Mouse (Mus musculus) c-Kit-negative CD71-positive TER-119-positive erythroid progenitor cells, embryonic 14.5 days (primary cell): ENCODE results near the gene Ephb3.

Source experiments
- DNase-seq: peaks from one replicate; pipeline ENCODE4 v3.0.0-alpha.2; 2013; ENCODE audit warnings: low read depth, low spot score

The Ephb3 gene

DNA sequence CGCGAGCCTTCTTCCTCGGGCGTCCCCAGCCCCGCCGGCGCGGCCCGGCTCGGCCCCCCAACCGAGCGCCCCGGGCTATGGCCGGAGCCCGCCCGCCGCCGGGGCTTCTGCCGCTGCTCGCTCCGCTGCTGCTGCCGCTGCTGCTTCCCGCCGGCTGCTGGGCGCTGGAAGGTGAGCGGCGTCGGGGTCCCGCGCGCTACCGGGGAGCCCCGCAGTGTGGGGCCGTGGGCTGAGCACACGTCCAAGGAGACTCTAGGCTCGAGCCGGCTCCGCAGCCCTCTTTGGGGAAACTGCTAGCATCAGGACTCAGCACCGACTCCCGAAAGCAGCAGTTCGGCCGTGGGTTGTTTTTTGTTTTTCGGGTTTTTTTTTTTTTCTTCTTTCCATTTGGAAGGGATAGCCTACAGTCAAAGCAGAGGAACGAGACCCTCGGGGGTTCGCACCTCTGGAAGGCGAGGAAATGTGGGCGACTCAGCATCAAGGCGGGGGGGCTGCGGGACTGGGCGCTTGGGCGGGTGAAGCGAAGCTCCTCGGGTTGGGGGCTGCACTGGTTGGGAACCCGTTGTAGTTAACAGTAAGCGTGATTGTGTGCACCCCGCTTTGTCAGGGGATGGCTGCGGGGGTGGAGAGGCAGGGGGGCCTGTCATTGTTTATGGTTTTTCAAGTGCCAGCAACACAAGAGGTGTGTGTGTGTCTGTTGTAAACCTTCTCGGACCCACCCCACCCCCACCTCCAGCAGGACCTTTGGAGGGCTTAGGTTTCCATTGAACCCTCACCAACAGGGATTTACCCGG is 735 bp downstream of the Ephb3 start:
- no peak for DNase-seq

GRCm38 (mm10) chr16:21208001-21208565 is 3.5 kb downstream of the Ephb3 start:
- no peak for DNase-seq

DNA sequence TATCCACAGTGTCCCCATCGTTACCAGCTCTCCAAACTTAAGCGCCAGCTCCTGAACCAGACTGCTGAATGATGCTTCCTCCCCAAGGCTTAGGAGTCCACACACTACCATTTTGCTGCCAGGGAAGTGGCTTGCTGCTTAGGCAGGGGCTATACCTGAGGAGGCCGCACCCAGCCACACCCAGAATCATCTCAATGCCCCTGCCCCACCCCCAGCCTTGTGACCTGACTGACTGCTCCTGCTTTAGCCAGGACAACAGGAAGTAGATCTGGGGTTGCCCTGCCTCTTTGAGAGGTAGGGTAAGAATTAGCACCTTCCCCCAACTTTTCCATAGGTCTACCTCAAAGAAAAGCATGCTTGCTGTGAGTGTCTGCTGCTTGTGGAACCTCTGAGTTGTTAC is 4.7 kb downstream of the Ephb3 start:
- DNase-seq, result no peak

DNA sequence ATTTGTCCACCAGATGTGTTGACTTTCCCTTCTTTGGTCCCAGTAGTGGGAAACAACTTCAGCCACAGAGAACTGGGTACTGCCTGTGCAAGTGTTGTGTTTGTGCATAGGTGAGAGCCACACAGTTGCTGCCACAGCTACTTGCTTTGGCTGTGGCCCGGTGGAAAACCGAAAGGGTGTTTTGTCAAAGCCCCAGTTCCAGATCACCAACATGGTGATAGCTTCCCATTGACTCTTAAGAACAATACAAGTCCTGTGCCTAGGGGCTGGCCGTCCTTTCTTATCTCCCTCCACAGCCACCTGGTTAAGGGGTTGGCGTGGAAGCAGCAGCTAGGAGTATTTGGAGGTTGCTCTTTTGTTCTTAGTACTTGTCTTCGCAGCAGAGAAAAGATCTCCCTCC is 5.6 kb downstream of the Ephb3 start:
- no peak for DNase-seq

- no peak for DNase-seq
These were observed 6.2 kb downstream of the Ephb3 start for GRCm38 (mm10) chr16:21210667-21211338.

DNA sequence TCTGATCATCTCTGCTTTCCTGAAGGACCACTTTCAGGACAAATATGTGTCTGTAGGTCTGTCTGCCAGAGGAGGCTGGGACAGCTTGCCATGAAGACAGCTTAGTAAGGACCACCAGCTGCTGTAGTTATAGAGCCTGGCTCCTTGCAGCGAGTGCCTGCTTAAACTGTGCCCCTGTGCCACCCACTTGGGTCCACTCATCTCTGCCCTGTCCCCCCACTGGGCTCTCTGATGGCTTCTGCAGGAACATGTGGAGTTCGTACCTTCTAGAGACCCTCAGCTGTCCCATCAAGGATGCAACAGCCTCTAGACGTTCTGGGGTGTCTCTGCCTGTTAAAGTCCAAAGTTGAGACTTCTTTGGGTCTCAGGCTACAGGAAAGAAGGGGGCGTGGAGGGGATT is 6.9 kb downstream of the Ephb3 start:
- no peak for DNase-seq

DNA sequence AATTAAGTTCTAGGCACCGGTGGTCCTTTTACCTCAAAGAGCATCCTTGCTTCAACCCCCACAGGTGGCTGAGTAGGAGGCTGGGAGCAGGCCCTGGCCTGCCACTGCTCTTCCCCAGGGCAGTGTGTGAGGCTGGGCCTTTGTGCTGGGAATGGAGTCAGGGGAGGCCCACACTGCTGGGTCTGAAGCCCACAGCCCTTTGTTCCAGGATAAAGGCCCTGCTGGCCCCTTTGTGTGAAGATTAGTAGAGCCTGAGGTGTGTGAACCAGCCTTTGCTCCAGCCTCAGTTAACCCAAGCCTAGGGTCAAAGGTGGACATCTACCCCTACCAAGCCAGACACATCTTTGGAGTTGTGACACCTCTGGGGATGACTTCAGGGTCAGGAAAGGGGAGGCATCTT is 7.8 kb downstream of the Ephb3 start:
- DNase-seq, result no peak

GRCm38 (mm10) chr16:21213939-21214338 is 9.4 kb downstream of the Ephb3 start:
- no peak for DNase-seq

GRCm38 (mm10) chr16:21214803-21215202 is 10.2 kb downstream of the Ephb3 start:
- DNase-seq, result no peak

- no peak for DNase-seq
These were observed 11.5 kb downstream of the Ephb3 start for GRCm38 (mm10) chr16:21216047-21216446.

DNA sequence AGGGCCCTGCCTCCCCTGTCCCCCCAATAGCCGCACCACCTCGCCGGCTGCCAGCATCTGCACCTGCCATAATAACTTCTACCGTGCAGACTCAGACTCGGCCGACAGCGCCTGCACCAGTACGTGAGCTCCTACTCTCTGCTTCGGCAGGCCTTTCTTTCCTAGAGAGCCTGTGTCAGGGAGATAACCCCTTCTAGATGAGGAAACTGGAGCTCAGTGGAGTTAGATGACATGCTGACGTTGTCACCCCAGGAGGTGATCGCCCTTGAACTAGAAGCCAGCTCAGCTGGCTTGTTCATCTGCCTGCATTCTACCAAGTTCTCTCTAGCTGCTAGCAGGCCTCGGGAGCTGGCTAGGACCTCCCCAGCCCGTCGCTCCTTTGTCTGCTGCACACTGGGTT is 12.7 kb downstream of the Ephb3 start:
- no peak for DNase-seq

GRCm38 (mm10) chr16:21219656-21220055 is 15.1 kb downstream of the Ephb3 start:
- DNase-seq, result no peak

DNA sequence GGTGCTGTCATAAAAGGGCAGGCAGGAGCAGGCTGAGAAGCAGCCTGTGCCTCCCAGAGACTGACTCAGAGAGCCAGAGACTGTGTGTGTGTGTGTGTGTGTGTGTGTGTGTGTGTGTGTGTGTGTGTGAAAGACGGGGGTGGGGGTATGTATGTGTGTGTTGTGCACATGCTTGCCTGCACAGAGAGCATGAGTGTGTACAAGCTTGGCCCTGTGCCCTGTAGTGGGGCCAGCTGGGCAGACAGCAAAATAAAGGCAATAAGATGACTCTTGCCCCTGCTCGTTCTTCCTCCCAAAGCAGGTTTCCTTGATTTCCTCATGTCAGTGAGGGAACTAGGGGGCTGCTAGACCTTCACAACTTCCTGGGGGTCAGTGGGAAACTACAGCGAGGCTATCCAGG is 18.5 kb downstream of the Ephb3 start:
- no peak for DNase-seq

GRCm38 (mm10) chr16:21224648-21225240 is 20.2 kb downstream of the Ephb3 start:
- DNase-seq, result no peak

DNA sequence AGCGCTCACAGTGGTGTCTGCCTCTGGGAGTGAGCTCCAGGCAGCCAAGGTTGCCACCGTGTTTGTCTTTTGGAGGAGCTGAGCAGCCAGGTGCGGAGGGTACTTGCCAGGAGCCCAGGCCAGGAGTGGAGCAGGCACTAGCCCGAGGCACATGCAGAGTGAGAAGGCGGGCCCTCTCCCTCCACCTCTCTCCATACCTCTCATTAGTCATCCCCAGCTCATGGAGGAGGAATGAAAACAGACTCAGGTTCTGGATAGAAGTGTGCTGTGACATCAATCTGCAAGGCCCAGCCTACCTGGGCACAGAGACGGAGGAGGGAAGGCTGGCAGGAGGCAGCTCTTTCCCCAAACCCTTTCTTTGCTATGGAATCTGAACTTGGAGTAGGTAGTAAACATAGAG is 22.1 kb downstream of the Ephb3 start:
- DNase-seq, result no peak

DNA sequence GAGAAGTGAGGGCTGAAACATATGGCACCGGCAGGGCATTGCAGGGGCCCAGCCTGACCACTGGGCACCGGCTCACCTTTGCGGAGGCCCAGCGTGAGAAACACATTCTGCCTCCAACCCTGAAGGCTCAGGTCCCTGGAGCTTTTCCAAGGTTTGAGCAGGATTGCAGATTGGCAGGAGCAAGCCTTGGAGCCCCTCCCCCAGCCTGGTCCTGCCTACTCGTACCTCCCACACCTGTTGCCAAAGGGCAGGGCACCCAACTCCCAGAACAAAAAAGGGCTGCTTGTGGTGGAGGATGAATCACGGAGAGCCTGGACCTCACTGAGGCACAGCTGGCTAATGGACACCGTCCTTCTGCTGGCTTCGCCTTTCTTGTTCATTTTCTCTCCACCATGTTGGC is 30.6 kb downstream of the Ephb3 start:
- DNase-seq, result no peak

GRCm38 (mm10) chr16:21238722-21239121 is 34.2 kb downstream of the Ephb3 start:
- no peak for DNase-seq

DNA sequence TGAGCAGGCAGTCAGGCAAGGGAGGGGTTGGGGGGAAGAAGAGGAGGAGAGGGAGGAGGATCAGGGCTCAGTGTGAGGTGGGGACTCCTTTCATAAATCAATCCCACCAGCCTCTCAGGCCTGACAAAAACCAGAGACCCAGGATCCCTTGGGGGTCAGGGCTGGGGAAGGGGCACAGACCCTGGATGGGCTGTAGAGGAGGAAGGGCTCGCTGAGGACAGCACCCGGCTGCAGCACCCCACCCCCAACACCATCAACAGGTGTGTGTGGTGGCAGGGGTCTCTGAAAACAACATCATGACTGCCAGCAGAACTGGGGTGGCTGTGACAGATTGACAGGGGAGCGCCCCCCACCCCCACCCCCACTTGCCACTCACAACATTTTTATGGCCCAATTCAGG is 36.0 kb downstream of the Ephb3 start:
- DNase-seq, result no peak

DNA sequence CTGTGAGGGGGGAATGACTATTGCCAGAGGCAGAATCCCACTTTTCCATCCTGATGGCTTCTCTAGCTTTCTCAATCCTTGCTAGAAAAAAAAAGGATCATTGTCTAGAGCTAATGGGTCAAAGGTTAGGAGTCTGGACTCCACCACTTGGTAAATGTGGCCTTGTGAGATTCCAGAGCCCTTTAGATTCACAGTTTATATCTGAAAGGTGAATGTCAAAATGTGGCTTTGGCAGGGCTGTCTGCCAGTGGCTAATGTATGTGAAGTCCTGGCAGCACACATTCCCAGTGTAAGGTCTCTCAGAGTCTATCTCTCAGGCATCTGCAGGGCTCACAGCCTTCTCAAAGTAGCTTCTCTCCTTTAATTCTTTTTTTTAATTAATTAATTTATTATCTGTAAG is 36.5 kb downstream of the Ephb3 start:
- no peak for DNase-seq

- no peak for DNase-seq
These were observed 38.4 kb downstream of the Ephb3 start for GRCm38 (mm10) chr16:21242946-21243345.

DNA sequence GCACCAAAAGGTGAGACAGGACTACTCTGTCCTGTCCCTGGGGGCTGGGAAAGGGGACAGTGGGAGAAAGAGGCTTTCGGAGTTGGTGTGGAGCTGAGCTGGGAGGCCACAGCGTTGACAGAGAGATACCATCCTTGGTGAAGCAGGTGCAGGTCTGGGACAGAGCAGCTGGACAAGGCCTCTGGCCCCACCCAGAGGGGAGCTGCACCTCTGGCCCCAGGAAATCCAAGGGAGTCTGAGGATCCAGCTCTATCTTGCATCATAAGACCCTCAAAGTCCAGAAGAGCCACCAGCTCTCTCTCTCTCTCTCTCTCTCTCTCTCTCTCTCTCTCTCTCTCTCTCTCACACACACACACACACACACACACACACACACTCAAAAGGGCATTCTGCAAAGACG is 40.2 kb downstream of the Ephb3 start:
- DNase-seq, result no peak

DNA sequence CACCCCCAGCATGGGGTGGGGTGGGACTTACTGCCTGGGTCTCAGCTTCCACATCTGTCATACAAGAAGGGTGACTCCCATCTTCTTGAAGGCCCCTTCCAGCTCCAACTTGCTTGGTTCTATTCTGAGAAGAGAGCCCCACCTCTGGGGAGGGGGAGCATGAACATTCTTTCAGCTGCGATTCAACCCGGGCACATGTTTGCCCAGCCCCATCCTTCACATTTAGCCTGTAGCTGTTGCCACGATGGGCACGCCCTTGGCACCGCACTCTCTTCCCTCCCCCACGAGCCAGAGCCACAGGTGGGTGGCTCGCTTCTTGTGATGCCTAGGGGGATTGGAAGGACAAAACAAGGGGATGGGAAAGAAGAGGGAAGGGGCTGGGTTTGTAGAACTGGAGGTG is 40.8 kb downstream of the Ephb3 start:
- DNase-seq, result no peak

GRCm38 (mm10) chr16:21245931-21246390 is 41.4 kb downstream of the Ephb3 start:
- DNase-seq, result no peak
